Mouse (Mus musculus): Measurements from ENCODE around the gene Kbtbd6. TPM values are rescaled to one million over a fixed set of nuclear protein-coding genes. Genes with fewer than 3 reads are reported as not detected.

Kbtbd6 gene
- total RNA-seq, 1 experiment from 2014 or later = 0.21 TPM

DNA sequence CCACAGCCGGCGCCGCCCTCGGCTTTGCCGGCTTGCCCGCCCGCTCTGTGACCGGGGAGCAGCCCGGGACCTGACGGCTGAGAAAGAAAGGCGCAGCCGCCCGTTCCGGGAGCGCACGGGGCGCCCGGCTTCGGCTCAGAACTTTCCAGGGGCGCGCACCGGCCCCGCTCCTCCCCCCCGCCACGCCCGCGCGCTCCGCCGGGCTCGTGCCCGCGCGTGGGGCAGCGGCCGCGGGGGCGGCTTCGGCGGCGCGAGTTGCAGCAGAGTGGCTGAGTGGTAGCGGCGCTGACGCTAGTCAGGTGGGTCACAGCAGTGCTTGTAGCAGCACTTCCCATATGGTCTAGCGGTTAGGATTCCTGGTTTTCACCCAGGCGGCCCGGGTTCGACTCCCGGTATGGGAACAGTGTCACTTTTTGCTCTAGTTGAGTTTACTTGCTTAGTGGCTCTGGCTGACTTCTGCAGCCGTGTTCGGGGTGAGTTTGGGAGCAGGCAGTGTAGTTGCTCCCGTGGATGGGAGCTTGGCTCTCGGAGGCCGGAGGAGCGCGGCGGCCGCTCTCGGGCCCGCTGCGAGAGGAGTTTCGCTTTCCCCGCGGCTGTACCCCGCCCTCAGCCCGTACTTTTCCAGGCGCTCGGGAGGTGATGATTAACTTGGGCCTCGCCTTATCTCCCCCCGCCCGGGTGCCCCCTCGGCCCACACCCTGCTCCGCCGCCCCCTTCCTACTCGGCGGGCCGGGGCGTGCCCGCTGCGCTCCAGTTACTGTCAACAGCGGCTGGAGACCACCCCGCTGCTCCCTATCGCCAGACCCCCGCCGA is 29.9 kb downstream of the Kbtbd6 start, which contains the start of gene Wbp4:
TSS of gene Wbp4 (minus strand) at position 182 of the 813 bp plus-strand sequence.
- peak; percentile 92 for DNase-seq

GRCm38 (mm10) chr14:79482251-79482661 is 30.6 kb downstream of the Kbtbd6 start:
- DNase-seq = no peak

- DNase-seq = no peak
Measured at GRCm38 (mm10) chr14:79482747-79483355, 31.2 kb downstream of the Kbtbd6 start.

DNA sequence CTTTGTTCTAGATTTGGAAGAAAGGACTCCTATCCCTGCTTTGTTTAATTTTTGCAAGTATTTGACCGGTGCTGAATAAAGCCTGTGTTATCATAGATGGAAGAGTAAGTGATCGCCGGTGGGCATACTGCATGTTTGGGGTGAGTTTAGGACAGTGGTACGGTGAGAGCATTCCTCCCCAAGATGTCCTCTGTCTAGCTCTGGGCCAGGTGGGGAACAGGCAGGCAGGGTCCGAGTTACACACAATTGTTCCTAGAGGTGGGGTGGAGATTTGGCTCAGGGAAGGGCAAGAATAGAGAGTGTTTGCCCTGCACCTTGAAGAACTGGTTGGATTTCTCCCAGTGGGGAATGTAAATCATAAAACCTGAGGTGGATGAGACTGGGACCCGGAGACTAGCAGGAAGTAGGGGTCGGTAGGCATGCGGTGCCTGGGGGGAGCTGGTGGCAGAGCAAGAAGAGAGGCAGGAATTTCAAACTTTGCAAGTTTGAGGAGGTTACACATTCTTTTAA is 32.0 kb downstream of the Kbtbd6 start:
- no peak for DNase-seq

DNA sequence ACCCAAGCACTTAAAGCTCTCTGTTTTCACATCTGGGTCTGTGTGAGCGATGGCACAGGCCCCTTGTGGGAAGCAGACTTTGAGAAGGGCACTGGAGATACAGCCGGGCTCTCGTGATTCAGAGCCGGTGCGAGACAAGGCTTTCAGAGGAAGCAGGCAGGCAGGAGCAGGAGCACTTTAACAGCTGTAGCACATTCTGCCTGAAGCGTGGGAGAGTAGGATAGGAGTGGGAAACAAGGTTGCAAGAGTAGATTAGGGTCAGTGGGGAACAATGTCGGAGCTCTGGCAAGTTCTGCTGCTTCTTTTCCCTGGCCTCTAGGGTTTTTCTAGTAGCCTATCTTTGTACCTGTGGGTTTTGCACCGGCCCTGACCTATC is 35.0 kb downstream of the Kbtbd6 start:
- no peak for DNase-seq

DNA sequence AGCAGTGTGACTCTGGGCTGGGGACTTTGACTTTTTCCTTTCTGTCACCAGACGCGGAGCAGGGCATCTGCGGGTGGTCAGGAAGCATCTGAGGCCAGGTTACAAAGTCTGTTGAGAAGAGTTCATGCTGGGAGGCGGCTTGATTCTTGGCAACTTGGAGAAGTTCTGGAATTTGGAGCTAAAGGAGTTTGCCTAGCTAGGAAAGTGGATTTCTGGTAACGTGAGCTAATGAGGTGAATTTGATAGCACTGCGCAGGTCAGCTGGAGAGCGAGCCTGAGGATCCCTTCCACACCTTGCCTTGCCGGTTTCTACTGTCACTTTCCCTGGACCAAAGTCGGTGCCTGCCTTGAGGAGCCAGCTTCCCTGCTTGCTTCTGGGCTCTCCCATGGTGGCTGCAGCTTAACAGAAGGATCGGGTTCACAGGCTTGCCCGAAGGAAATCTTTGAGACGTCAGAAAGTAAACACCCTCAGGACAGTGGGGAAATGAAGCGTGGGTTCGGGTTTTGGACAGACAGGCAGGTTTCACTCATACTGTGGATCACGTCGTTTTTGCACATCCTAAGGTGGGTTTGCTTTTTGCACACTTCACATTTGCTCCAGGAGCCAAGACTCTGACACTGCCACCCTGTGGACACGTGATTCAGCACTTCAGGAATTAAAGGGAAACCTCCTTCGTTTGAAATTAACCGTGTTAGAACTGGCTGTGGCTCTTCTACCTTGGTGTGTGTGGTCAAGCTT is 35.5 kb downstream of the Kbtbd6 start:
- DNase-seq = peak; percentile 32

DNA sequence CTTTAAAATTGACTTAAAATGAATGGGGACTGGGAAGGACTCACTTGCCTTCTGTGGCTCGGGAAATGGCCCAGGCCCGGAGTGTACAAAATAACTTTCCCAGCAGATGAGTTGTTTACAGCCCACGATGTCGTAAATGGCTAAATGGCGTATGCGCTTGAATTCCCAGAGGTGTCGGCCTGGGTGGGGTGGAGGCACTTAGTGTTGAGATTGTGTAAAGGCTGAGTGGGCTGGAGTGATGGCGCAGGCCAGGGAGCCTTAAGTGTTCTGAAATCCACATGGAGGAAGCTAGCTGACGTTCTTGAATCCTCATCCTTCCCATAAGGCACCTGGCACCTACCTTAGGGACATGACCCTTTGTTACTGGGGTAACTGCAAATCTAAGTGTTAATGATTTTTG is 36.9 kb downstream of the Kbtbd6 start:
- no peak for DNase-seq

- DNase-seq = no peak
Measured at GRCm38 (mm10) chr14:79489150-79489549, 37.5 kb downstream of the Kbtbd6 start.

GRCm38 (mm10) chr14:79490246-79490645 is 38.6 kb downstream of the Kbtbd6 start:
- DNase-seq = no peak

DNA sequence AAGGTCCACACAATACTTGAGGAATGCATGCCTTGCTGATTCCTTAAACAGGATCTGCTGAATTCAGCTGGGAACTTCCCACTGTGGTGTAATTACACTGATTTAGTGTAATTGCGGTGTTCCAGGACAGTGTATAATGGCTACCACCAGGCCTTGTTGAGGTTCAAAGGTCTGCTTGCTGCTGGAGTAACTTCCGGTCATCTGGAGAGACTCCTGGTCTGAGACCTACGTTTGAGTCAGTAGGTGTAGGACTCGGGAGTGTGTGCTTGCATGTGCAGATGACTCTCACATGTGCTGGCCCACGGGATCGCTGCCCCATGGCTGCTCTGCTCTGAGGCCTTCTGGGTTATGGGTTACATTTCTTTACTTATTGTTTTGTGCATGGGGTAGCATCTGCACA is 42.7 kb downstream of the Kbtbd6 start:
- DNase-seq = no peak

- no peak for DNase-seq
Measured at GRCm38 (mm10) chr14:79499326-79499725, 47.7 kb downstream of the Kbtbd6 start.

GRCm38 (mm10) chr14:79500756-79501155 is 49.1 kb downstream of the Kbtbd6 start:
- no peak for DNase-seq

GRCm38 (mm10) chr14:79503371-79504075 is 51.9 kb downstream of the Kbtbd6 start:
- DNase-seq = peak; percentile 61

Other genes with a start within 250 kb of the Kbtbd6 start
- gene Zfp957, start 204.5 kb upstream of the Kbtbd6 start, total RNA-seq (2021) = not detected in 2 replicates
- gene Rgcc, start 150.2 kb upstream of the Kbtbd6 start, total RNA-seq (2021) = 92.6 and 100 TPM in 2 replicates
- 23.0 and 30.2 TPM in 2 replicates for gene Naa16, start 61.1 kb upstream of the Kbtbd6 start, total RNA-seq (2021)
- gene Mtrf1, start 54.1 kb upstream of the Kbtbd6 start, total RNA-seq (2021) = 5.6 and 10.0 TPM in 2 replicates
- 10.0 and 10.8 TPM in 2 replicates for gene Kbtbd7, start 25.3 kb upstream of the Kbtbd6 start, total RNA-seq (2021)
- 20.8 and 27.7 TPM in 2 replicates for gene Elf1, start 29.4 kb downstream of the Kbtbd6 start, total RNA-seq (2021)
- 39.5 and 45.8 TPM in 2 replicates for gene Wbp4, start 29.7 kb downstream of the Kbtbd6 start, total RNA-seq (2021)
- gene Sugt1, start 135.9 kb downstream of the Kbtbd6 start, total RNA-seq (2021) = 156 and 173 TPM in 2 replicates
- gene Cnmd, start 210.3 kb downstream of the Kbtbd6 start, total RNA-seq (2021) = 0.88 and 0.90 TPM in 2 replicates